Mouse (Mus musculus) CH12.LX (cell line): ENCODE data around the gene Mcrs1.

ENCODE experiments used
- BHLHE40 ChIP-seq: IDR thresholded peaks from 2 replicates; pipeline ENCODE4 v1.6.1; 2011; ENCODE audit warnings: mild to moderate bottlenecking, low read depth, low read length, improper control_type of control experiment
- MAX ChIP-seq: IDR thresholded peaks from 2 replicates; pipeline ENCODE4 v1.6.1; 2011; ENCODE audit warnings: low read length, improper control_type of control experiment
- MXI1 ChIP-seq: IDR thresholded peaks from 2 replicates; pipeline ENCODE4 v1.6.1; 2011; ENCODE audit warnings: mild to moderate bottlenecking, low read depth, low read length, improper control_type of control experiment

DNA sequence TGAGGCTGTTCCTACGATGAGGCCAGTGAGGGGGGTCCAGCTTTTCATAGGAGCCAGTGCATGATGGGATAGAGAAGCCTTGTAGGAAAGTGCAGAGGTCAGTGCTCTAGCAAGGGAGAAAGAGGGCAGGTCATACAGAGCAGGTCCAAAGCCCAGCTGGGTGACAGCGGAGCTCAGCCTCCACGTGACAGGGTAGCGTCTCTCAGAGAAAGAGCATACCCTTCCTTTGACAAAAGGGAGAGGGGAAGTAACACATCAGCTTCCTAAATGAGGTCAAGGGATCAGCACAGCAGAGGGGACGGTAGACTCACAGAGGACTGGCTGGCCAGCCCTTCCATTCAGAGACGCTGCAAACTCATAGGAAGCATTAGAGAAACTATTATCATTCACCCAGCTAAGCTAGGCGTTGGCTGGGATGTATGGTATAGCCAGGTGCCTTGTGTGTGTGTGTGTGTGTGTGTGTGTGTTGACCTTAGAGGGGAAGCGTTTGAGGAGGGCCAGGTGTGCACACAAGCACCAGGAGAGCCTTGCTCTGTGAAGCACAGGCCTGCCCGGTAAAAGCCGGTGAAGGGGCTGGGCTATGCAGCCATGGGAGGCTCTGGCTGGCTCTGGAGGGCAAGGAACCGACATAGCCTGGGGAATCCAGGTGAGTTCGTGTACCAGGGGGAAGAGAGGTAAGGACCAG lies 17.3 kb downstream of the Mcrs1 start:
- no peak for TF ChIP-seq MXI1
- TF ChIP-seq MAX = no peak
- no peak for TF ChIP-seq BHLHE40
